Mouse (Mus musculus) heart, postnatal 0 days (tissue): Measurements from ENCODE around the gene Spry2.

Experiments
- CTCF ChIP-seq: IDR thresholded peaks from 2 replicates; pipeline ENCODE4 v1.5.1; 2016; ENCODE audit warnings: antibody characterized with exemption, control low read depth, low read depth
- EP300 ChIP-seq: IDR thresholded peaks from 2 replicates; pipeline ENCODE4 v1.6.1; 2016; ENCODE audit warnings: antibody characterized with exemption, low read depth

DNA sequence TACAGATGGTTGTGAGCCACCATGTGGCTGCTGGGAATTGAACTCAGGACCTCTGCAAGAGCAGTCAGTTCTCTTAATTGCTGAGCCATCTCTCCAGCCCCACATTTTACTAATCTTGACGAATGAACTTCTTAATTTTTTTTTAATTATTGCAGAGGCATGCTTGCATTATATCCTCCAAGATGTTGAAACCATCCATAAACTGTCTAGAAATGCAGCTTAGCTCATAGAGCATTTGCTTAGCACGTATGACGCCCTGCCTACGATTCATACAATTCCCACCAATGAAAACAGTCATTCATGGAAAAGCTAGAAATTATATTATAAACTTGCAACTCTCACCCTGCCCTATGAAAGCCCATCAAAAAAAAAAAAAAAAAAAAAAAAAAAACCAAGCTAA is 8.9 kb upstream of the Spry2 start:
- TF ChIP-seq CTCF (no peak), EP300 (no peak)
